Mouse (Mus musculus): ENCODE results near the gene Cntfr.
"Not testable (repeated sequence)": the region's sequence is repeated elsewhere in the genome, so short reads cannot be mapped to it uniquely, and the experiment has no call there.

- TF ChIP-seq CTCF (IDR thresholded peaks at IDR 0.05; ENCODE audit: borderline replicate concordance, control insufficient read depth, extremely low read depth, insufficient read depth, low read length, poor library complexity); POLR2A (IDR thresholded peaks at IDR 0.05; ENCODE audit: control insufficient read depth, extremely low read depth, insufficient read depth, low read length, poor library complexity): not testable (repeated sequence)
These were observed 3.4 kb downstream of the Cntfr start for GRCm38 (mm10) chr4:41693511-41693910.

Data from thymus, adult 2 months (tissue).